Mouse (Mus musculus) ZHBTc4 (cell line): ENCODE data around the gene Ldlrap1.
A peak's percentile ranks its signal among the peaks of the same experiment; 100 is the strongest.

Source experiments
- DNase-seq: peaks from one replicate; pipeline ENCODE4 v3.0.0-alpha.2; 2011; ENCODE audit warnings: low read depth, low spot score

The Ldlrap1 gene

DNA sequence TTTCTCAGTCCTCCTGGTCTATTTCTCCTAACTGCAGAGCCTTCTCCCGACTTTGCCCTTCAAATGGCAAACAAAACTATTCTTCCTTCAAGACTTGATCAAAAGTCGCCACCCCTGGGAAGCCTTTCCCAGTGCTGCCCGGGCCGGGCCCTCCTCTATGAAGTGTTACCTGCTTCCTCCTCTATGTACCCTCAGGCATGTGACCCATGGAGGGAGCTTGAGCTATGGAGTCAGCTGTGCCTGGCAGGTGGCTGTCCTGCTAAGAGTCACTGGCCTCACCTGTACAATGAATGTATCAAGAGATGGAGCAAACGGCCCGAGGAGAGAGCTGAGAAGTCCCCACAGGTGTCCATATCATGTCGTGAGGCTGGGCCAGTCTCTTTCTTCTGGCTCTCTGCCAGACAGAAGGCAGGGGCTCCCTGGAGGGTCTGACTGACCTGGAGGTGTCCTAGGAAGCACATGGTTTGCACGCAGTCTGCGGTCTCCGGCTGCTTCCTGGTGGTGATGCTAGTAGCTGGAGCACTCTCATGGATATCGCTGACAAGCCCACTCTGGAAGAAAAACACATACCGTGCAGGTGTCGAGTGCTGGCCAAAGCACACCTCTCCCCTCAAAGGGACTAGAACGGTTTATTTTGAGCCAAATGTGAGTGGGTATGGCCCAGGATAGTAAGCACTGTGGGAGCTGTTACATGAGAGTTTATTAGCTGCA, 7.6 kb upstream of the Ldlrap1 start:
- DNase-seq: no peak

DNA sequence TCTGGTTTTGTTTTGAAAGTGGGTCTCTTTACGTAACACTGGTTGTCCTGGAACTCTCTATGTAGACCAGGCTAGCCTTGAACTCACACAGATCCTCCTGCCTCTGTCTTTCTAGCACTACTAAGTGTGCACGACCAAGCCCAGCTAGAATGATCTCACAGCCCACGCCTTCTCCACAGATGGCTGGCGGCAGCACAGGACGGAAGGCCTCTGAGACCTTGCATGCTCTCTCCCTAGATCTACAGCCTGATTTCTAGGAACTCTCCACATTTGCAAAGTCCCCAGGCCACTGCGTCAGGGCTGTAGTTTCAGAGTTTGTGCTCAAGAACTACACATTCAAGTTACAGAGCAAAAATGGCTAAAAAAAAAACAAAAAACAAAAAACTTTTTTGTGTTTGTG, 6.3 kb upstream of the Ldlrap1 start:
- no peak for DNase-seq

DNA sequence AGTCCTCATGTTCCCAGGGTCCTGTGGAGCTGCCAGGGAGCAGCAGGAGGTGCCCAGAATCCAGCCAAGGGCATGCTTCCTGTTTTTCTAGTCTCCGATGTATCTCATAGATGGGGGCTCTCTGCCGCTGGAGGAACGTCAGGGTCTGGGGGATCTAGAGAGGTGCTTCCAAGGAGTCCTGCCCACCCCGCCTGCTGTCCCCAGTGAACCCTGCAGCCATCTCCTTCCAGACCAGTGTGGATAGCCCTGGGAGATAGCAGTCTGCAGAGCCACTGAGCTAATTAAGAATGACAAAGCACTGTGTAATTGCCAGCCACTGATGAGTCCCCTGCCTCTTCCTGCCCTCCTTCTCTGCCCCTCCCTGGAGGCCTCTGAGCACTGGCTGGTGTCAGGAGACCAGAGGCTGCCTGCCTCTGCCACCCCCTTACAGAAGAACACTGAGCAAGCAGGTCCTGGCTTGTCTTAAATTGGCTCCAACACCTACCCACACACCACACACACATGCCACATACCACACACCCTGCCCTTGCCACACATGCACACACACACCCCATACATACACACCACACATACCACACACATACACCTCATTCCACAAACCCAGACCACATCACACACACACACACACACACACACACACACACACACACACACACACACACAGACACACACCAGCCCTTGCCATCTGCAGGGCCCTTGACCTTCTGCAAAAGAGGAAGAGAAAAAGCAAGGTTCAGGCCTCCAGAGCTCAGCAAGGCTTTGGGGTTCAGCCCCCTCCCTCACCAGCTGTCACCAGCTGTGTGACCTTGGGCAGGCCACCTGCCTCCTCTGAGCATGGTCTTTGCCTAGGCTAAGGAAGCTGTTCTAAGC, 5.2 kb upstream of the Ldlrap1 start:
- no peak for DNase-seq

DNA sequence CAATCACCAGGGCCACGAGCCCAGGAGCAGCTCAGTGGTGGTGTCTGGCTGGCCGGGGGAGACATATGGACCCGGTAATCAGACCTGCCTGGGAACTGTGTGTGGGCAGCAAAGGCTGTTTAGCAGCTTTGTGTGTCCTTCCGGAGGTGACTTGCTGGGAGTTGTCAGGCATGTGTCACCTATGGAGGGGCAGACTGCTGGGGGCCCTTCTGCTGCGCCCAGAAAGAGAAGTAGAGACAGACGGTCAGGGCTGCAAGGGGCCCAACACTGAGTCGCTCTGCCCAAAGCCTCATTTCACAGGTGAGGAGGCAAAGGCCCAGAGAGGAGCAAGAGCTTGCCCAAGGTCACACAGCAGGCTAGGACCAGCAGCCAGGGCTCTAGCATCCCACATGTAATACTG, 2.1 kb upstream of the Ldlrap1 start:
- no peak for DNase-seq

DNA sequence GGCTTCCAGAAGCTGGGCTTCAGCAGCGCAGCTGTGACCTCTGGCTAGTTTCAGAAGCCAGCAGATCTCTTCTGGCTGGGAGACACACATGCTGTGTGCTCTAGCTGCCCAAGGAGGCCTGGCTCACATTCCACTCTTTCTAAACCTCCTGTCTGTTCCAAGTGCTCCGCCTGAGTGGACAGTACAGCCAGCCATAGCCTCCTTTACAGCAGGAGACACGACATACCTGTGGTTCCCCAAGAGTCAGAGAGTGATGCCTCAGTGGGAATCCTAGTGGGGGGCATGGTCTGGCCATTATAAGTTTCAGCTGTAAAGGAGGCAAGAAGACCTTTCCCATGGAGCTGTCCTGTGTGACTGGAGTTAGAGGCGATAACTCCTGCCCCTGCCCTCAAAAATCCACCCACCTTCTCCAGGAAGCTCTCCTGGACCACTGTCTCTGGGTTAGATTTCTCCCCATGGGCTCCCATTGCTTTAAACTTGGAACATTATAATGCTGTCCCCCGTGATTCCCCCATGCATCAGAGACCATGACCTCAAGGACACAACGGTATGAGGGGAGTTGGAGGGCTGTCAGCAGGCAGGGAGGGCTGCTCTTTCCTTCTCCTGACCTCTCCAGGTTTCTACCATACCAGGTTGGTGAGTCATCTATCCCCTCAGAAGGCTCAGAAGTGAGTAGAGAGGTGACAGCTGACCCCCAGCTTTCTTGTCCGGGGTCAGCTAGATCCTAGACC, 1.4 kb upstream of the Ldlrap1 start:
- no peak for DNase-seq

DNA sequence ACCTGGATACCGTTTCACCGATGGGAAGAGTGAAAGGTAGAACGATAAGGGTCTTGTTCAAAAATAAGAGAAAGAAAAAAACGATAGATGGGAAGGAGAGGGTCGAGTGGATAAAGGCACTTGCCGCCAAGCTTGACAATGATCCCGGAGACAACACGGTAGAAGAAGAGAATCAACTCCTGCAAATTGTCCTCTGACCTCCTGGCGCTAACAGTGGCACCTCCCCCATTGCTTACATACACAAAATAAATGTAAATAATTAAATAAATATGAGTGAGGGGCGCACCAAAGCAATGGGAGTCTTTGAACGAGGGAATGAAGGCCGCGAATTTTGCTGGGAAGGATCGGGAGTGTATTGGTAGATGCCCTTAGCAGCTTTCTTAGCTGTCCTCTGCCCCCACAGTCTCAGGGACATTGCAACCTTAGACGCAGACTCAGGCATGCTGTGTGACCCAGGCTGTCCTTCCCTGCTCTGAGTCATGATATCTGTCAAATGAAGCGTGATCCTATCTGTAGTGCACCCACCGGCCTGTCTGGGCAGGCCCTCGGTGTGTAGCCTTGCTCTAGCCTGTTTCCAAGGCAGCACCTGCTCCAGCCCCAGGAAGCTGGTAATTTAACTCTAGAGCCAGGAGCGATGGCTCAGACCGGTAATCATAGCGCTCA, 533 bp upstream of the Ldlrap1 start:
- DNase-seq: no peak

DNA sequence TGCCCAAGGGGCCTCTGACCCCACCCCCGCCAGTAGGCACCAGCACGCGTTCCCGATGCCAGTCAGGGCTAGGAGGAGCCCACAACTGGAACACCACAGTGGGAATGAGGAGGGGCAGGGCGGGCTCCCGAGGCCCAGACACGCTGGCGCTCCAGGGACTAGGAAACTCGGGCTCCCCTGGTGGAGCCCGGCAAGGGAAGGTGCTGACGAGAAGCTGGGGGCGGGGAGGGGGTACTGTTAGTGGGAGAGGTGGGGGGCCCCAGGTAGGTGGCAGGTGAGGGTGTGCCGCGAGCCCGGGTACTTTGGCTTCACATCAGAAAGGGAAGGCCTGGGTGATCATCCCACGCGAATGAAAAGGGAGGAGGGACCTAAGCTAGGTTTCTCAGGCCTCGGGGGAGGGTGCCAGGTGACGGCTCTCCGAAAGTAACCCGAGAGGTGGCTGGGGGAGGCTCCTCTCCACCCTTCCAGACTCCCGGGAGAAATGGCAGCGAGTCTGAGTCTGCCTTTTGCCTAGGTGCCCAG, 859 bp downstream of the Ldlrap1 start:
- peak; percentile 60 for DNase-seq

DNA sequence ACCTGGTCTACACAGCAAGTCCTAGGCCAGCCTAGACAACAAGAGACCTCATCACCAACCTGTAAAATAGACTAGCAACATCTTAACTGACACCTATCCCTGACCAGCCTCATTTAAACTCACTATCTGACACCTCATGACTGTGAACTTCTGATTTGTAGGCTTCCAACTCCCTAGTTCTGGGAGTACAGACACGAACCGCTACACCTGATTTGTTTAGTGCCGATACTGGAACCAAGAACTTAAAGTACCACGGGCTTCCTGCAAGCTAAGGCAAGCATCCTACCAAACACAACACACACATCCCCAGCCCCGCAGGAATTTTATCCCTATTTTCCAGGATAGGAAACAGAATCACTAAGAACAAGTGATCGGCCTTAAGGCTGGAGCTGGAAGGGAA, 1.5 kb downstream of the Ldlrap1 start:
- no peak for DNase-seq

DNA sequence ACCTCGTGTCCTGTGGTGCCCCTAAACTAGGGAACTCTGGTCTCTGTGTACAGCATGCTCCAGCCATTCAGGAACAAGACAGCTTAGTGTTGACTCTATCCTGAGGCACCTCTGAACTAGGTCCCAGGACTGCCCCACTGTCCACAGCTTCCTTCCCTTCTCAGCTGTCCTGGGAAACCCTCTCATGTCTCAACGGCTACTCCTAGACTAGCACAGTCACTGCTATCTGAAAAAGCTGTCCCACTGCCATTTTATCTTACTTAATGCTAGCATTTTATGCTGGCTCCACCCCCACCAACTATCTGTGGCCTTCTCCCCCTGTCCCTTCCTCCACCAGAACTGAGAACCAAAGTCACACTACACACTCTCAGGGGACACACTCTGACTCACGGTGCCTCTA, 3.5 kb downstream of the Ldlrap1 start:
- no peak for DNase-seq

DNA sequence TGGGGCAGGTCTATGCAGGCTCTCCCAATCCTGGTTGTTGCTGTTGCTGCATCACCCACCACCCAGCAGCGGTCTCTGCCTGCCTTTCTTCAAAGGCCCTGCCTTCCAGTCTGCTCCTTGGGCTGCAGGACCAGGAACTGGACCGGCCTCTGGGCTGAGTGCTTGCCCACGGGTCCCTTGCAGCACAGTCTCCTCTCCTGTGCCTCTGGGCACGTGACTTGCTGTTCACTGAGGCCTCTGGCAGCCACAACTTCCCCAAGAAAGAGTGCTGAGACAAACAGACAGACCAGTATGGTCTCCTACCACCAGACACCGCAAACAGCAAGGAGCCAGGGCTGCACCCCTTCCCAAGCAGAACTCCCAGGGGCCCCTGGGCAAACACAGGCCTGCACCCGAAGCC, 5.5 kb downstream of the Ldlrap1 start:
- DNase-seq: no peak

DNA sequence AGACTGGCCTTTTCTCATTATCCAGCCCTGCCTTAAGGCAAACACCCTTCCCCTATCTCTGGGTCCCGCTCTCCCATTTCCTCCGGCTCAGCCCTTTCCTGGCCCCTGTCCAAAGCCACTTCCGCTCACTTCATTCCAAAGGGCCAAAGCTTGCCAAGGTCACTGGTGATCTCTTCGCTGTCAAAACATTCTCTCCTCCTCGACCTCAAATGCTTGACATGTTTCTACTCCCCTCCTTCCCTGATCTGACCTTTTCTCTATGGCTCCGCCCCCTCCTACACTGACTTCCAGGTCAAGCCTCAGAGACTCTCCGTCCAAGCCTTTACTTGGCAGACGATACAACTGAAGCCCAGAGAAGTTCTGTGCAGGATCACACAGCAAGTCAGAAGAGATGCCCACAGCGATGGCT, 7.0 kb downstream of the Ldlrap1 start:
- peak; percentile 84 for DNase-seq

DNA sequence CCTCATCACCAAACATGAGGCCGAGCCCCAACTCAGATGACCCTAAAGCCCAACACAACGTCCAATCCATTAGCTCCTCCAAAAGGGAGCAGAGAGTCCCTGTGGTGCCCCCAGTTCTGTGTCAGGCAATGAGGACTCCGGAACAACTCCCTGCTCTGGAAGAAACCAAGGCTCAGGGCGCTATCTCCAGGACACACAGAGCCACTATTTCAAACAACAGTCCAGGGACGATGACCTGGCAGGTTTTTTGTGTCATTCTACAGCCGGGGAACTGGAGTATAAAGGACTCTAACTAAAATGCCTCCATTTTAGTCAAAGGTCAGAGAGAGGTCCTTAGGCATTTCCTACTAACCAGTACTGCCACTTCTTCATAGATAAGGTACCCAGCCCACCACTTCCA, 7.5 kb downstream of the Ldlrap1 start:
- no peak for DNase-seq

DNA sequence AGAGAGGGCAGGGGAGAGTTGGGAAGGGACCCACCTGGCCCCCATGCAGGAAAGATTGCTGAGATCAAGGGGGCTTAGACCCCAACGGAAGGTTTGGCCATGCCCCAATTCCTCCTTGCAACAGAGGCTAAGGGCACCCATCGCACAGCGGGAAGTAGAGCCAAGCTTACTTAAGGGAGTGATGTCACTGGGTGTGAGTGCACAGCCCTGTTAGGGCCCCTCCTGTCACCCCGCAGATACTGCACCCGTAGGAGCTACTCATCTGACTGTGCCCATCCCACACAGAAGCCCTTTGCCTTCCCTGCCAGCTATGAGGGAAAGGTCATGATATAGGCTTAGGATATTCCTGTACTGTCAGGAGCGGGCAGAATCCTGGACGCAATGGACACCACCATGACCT, 8.3 kb downstream of the Ldlrap1 start:
- no peak for DNase-seq

DNA sequence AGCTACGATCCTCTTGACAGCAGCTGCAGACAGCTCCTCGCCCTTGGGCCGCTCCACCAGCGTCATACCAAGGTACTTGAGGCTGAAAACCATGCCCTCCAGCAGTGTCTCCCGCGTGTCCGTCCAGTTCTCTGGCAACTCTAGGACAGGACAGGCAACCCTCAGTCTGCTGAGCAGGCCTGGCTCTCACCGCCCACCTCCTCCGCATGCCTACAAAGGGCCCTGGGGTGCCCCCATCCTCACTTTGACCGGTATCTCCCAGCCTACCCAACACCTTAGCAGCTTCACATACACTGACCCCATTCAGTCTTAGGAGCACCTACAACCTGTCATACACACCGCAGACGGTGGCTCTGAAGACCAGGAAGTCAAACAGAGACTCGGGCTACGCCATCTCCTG, 8.9 kb downstream of the Ldlrap1 start:
- no peak for DNase-seq

DNA sequence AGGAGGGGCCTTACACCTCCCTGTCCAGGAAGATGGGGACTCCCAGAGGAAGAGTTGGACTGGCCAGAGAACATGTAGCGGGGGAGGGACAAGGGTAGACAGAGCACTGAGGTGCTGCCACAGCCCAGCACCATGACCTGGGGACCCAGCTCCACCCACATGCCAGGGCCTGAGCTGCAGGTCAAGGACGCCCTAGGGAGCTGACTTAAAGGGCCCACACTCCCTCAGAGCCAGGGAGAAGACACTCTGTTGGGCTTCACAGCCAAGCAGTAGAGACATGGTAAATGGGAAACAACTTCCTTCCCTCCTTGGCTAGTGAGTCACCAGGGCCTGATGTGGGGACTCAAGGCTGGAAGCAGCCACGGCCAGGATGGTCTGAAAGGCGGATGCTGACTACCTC, 9.5 kb downstream of the Ldlrap1 start:
- DNase-seq: no peak

DNA sequence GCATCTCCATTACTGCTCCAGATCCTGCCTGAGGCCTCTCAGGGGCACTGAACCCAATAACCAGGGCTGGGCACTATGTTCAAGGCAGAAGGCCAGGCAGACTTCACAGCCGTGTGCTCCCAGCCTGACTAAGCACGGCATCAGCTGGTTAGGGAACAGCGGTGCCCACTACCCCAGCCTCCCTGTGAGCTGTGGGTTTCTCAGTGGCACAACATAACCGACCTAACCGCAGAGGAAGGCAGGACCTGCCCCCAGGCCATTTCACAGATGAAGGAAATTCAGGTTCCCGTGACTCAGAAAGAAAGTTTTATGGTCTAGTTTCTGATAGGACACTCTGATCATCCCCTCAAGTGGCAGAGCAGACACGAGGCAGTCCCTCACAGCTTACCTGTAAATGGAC, 10.9 kb downstream of the Ldlrap1 start:
- DNase-seq: no peak

DNA sequence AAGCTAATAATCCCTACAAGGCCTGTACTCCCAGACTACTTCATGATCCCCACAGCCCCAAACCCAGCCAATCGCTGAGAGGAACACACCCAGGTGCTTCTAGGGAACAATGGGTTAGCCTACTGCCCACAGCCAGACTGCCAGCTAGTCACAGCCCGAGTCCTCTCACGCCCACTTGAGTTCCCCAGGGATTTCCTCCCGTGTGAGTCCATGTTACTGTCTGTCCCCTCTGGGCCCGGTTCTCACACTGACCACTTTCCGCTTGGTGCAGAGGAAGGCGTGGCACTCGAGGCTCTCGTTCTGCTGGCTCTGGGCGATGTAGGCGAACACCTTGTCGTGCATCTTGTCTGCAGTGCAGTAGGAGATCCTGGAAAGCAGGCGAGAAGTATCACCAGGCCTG, 12.9 kb downstream of the Ldlrap1 start:
- DNase-seq: no peak

DNA sequence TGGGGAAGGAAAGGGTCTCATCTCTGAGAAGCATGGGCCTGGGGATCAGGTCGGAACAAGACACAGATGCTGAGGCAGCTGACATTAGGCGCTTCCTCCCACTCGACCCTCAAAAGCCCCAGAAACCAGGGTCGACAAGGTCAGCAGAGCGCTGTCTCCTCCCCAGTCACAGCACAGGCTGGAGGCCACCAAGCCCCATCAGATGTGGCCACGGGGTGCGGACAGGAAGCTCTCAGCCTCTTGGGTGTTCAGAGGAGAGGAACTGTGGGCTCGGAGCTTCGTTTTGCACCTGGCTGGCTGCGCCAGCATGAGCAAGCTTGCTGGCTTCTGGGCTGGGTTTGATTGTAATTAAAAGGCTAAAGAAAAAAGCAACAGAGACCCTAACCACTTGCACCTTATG, 13.5 kb downstream of the Ldlrap1 start:
- no peak for DNase-seq

DNA sequence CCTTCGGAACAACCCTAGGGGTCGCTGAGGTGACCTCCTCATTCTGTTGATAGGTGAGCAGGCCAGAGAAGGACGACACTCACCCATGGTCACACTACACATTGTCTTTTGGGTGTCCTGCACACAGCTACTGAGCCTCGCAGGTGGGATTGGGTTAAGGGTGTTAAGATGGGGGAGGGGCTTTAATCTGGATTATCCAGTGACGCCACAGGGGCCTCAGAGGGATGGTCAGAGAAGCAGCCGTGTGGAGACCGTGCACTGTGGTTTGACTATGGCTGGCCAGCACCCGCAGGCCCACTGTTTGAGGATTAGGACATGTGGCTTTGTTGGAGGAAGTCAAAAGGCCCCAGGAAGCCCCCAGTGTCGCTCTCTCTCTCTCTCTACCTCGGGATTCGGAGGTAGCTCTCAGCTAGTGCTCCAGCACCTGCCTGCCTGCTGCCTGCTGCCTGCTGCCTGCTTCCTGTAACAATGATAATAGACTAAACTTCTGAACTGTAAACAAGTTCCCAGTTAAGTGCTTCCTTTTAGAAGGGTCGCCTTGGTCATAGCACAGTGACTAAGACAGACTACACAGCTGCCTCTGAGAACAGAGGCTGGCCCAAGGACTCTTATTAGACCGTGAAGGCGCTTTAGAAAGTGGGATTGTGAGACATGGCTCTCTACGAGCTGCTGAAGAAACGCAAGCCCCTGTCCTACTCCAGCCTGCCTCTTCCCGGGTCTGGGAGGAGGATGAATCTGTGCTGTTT, 14.1 kb downstream of the Ldlrap1 start:
- DNase-seq: no peak

DNA sequence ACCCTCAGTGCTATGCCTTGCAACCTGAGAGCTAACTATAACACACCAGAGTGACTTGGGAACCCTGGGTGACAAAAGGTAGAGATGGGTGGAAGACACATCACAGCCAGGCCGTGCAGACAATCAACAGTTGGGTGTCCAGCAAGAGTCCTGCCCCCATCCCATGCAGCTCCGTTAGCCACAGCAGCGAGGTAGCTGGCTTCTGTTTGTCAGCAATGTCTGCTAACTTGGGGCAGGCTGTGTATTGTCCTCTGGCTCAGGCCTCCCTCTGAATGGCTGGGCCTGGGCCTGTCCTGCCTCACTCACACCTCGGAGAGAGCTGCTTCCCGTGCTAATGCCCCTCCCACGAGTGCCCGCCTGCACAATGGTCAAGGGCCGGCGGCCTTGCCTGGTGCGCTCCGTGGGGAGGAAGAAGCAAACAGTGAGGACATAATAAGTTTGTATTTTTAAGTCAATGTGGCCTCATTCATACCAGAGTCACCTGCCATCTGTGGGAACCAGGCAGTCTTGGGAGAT, 14.9 kb downstream of the Ldlrap1 start:
- no peak for DNase-seq
